Mouse (Mus musculus) embryonic facial prominence, embryonic 11.5 days (tissue): Measurements from ENCODE around the gene Mrpl58. TPM values are rescaled to one million over a fixed set of nuclear protein-coding genes. Genes with fewer than 3 reads are reported as not detected.

Experiments
- ATAC-seq: fragments of 200-750 bp; cut with Nextera tagmentation; replicated peaks from 2 replicates; pipeline ENCODE4 v1.8.0; 2017; ENCODE audit warnings: low read depth; ENCODE audit not compliant: insufficient number of reproducible peaks, low FRiP score, low TSS enrichment
- DNase-seq: peaks from one replicate; pipeline ENCODE4 v3.0.0-alpha.2; 2015; ENCODE audit warnings: low spot score
- H3K27ac ChIP-seq: fragments of 300-500 bp; sonication (generic); replicated peaks from 2 replicates; pipeline ENCODE4 v1.5.1; 2014; ENCODE audit warnings: mild to moderate bottlenecking, low read depth, low read length, control low read depth
- H3K27me3 ChIP-seq: fragments of 300-500 bp; sonication (generic); 2 replicates; pipeline ENCODE4 v1.6.1; 2014; ENCODE audit warnings: mild to moderate bottlenecking, low read length, moderate library complexity, mixed read lengths; ENCODE audit not compliant: control insufficient read depth, insufficient read depth
- H3K36me3 ChIP-seq: fragments of 300-500 bp; sonication (generic); replicated peaks from 2 replicates; pipeline ENCODE4 v1.6.1; 2014; ENCODE audit warnings: low read depth, mild to moderate bottlenecking, low read length, moderate library complexity, mixed read lengths; ENCODE audit not compliant: control insufficient read depth, insufficient read depth
- H3K4me1 ChIP-seq: fragments of 300-500 bp; sonication (generic); 2 replicates; pipeline ENCODE4 v1.6.1; 2014; ENCODE audit warnings: low read length, mixed read lengths; ENCODE audit not compliant: control insufficient read depth, insufficient read depth
- H3K4me2 ChIP-seq: fragments of 300-500 bp; sonication (generic); 2 replicates; pipeline ENCODE4 v1.6.1; 2014; ENCODE audit warnings: low read depth, mild to moderate bottlenecking, control low read depth, low read length, moderate library complexity
- H3K4me3 ChIP-seq: fragments of 300-500 bp; sonication (generic); 2 replicates; pipeline ENCODE4 v1.5.1; 2014; ENCODE audit warnings: low read depth, low read length, control low read depth
- H3K9ac ChIP-seq: fragments of 300-500 bp; sonication (generic); replicated peaks from 2 replicates; pipeline ENCODE4 v1.6.1; 2014; ENCODE audit warnings: mild to moderate bottlenecking, control low read depth, low read length
- H3K9me3 ChIP-seq: fragments of 300-500 bp; sonication (generic); replicated peaks from 2 replicates; pipeline ENCODE4 v1.6.1; 2016; ENCODE audit warnings: mild to moderate bottlenecking, low read length, inconsistent platforms, mixed read lengths; ENCODE audit not compliant: control insufficient read depth
- WGBS: fragments of 180-500 bp; shearing (Covaris S2); extraction: QIAGEN DNeasy Blood & Tissue Kit; methylation state at CpG from one replicate; pipeline ENCODE4 v1.1.7; 2014; 5-methylcytosine and 5-hydroxymethylcytosine counted together
- polyA plus RNA-seq: library from polyadenylated mRNA; unstranded; fragments of >200 nt; fragmentation: Nextera tagmentation; extraction: Ambion mirVana; gene quantifications from 2 replicates; pipeline ENCODE4 v1.2.1, GENCODE M21; 2014

The Mrpl58 gene
- polyA plus RNA-seq, 1 experiment from 2014 or later = 217 TPM

DNA sequence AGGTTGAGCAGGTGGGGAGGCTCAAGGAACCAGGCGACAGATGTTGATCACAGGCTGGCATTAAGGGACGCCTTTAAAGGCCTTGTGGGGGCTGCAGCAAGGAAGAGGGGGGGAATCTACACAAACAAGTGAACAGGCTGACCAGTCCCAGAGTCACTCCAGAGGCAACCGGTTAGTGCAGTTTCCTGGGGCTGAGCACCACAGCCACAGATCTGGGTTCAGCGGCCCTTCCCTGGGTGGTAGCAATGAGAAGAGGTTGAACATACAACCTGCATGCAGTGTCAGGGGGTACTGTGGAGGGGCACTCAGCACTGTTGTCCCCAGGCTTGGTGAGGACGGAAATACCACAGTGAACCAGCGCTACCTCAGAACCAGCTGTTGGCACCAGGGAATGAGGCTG lies 29.8 kb downstream of the Mrpl58 start:
- no peaks in the 10 kb centered on the region for H3K27me3 ChIP-seq
- H3K4me3 ChIP-seq = no peak overlapping the region
- no peak overlapping the region for H3K4me2 ChIP-seq
- H3K4me1 ChIP-seq = 0 out of 2 replicates have a peak, but pooled peaks cover 4% of the 10 kb centered on the region
- WGBS = 82% methylated on average over 6 of the region's 6 CpGs
- no peaks in the 10 kb centered on the region for H3K9me3 ChIP-seq
- H3K36me3 ChIP-seq = peaks cover 9% of the 10 kb centered on the region
- H3K9ac ChIP-seq = no peak overlapping the region
- DNase-seq (no peak), ATAC-seq (no peak)
- no peak overlapping the region for H3K27ac ChIP-seq

DNA sequence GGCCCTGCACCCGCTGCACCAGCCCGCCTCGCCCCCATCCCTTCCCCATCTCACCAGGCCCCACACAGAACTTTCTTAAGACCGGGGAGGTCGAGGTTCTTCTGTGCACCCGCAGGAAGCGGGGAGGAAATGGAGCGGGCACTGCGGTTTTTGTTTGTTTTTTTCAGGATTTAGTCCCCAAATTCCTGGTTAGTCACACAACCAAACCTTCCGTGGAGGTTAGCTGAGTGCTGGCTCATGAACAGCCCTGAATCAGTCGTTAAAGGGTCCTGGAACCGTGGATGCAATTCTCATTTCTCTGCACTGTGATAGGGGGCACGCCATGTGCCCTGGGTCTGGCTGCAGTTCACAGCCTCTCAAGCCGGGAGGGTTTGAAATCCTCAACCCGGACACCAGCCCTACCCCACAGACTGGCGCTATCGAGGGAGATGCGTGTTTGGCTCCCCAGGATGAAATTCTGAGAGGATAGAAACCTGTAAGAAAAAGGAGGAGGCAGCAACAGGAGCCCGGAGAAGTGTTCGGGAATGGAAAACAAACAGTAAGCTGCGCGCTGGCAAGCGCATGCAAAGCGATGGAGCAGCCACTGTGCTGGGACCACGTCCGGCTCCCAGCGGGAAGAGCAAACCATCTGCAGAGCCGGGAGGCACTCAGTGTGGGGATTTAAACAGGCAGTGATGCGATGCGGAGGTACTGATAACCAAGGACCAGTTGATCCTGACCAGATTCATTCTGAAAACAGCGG lies 32.2 kb downstream of the Mrpl58 start:
- Histone ChIP-seq H3K36me3 (peaks cover 3% of the 10 kb centered on the region), H3K9ac (peak overlapping the region; percentile 43), H3K4me3 (peak overlapping the region; percentile 12), H3K27ac (no peak overlapping the region), H3K27me3 (no peaks in the 10 kb centered on the region), H3K4me1 (0 out of 2 replicates have a peak, but pooled peaks cover 4% of the 10 kb centered on the region), H3K4me2 (peak overlapping the region; percentile 60), H3K9me3 (no peaks in the 10 kb centered on the region)
- 3% methylated on average over 31 of the region's 31 CpGs for WGBS
- peak; percentile 58 for DNase-seq
- ATAC-seq = 0 out of 2 replicates have a peak, but pooled peaks have one; percentile 10

DNA sequence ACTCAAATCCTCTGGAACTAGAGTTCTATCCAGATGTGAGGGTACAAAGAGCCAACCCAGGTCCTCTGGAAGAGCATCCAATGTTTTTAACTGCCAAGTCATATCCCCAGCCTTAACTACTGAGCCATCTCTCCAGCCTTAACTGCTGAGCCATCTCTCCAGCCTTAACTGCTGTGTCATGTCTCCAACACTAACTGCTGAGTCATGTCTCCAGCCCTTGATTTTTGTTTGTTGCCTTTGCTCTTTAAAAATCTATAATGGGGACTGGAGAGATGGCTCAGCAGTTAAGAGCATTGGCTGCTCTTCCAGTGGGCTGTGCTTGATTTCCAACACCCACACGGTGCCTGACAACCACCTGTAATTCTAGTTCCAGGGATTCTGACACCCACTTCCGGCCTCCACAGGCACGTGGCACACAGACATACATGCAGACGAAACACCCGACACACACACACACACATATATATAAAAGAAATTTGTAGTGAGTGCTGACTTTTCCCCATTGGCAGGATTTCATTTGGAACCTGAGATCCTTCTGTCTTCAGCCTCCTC lies 34.1 kb downstream of the Mrpl58 start:
- 84% methylated on average over 5 of the region's 5 CpGs for WGBS
- ATAC-seq = no peak
- H3K9ac ChIP-seq = no peak overlapping the region
- no peak overlapping the region for H3K4me3 ChIP-seq
- H3K4me2 ChIP-seq = no peak overlapping the region
- no peaks in the 10 kb centered on the region for H3K9me3 ChIP-seq
- H3K27me3 ChIP-seq = no peaks in the 10 kb centered on the region
- no peak for DNase-seq
- no peaks in the 10 kb centered on the region for H3K36me3 ChIP-seq
- peaks cover 4% of the 10 kb centered on the region; the same call in 1 of the 2 replicates for H3K4me1 ChIP-seq
- no peak overlapping the region for H3K27ac ChIP-seq

DNA sequence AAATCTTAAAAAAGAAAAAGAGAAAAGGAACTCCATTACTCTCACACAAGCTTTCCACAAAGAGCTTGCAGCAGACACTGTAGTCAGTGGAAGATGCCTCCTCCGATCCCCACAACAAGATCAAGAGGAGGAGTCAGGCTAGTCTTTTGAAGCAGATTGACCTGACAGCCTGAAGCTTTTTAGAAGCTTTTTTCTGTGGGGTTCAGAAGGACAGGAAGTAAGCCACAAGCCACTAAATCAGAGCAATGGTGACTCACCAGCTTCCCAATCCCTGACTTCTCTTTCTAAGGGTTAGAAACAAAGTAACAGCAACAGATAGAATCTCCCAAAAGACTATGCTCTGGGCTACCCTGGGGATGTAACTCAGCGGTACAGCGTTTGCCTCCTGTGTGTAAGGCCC lies 35.8 kb downstream of the Mrpl58 start:
- Histone ChIP-seq H3K9me3 (no peaks in the 10 kb centered on the region), H3K4me2 (no peak overlapping the region), H3K27me3 (no peaks in the 10 kb centered on the region), H3K27ac (no peak overlapping the region), H3K4me3 (no peak overlapping the region), H3K36me3 (no peaks in the 10 kb centered on the region), H3K9ac (no peak overlapping the region), H3K4me1 (peaks cover 4% of the 10 kb centered on the region; the same call in 1 of the 2 replicates)
- no peak for DNase-seq
- WGBS = 87% methylated on average over 3 of the region's 3 CpGs
- no peak for ATAC-seq

DNA sequence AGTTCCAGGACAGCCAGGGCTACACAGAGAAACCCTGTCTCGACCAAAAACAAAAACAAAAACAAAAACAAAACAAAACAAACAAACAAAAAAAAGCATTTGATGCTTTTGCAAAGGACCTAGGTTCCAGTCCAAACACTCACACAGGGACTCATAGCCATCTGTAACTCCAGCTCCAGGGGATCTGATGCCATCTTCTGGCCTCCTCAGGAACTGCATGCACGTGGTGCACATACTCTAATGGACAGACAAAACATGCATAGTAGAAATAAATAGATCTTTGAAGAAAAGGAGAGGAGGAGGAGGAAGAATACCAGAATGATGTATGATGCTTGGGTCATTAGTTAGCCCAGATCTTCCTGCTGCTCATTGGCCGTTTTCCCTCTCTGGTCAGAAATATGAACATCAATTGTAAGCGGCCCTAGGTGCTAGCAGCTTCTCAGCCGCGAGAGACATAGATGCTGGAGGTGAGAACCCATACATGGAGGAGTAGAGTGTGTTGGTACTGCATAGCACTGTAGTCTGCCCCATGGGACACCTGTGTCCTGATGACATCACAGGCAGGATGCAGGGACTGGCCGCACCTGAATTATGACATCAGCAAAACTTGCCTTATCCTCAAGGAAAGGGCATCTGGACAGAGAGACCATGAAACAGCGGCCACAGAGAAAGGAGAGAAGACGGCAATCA lies 36.5 kb downstream of the Mrpl58 start, which contains the start of gene Trim80:
Gene Trim80 (plus strand): TSS at position 640 of the 690 bp plus-strand sequence.
- H3K27me3 ChIP-seq = no peaks in the 10 kb centered on the region
- no peak within 1 kb of the TSS; the same call in 1 of the 2 replicates for H3K4me2 ChIP-seq
- H3K36me3 ChIP-seq = no peaks in the 10 kb centered on the region
- peaks cover 4% of the 10 kb centered on the region for H3K4me1 ChIP-seq
- WGBS = 93% methylated on average over 9 of the region's 9 CpGs
- H3K9me3 ChIP-seq = no peaks in the 10 kb centered on the region
- DNase-seq = no peak
- ATAC-seq = no peak
- H3K9ac ChIP-seq = no peak within 1 kb of the TSS
- H3K27ac ChIP-seq = no peak within 1 kb of the TSS
- H3K4me3 ChIP-seq = no peak within 1 kb of the TSS

DNA sequence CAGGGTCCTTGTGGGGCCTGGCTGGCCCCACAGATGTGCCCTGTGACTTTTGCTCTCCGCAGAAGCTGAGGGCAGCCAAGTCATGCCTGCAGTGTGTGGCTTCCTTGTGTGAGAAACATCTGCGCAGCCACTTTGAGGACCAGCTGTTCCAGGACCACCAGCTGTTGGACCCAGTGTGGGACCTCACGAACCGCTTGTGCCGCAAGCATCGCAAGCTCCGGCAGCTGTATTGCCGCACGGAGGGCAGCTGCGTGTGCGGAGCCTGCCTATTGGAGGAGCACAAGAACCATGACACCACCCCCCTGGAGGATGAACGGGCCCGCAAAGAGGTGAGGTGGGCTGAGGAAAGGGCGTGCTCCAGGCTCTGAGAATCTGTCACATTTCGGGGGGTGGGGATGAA lies 37.9 kb downstream of the Mrpl58 start:
- Histone ChIP-seq H3K9me3 (no peaks in the 10 kb centered on the region), H3K4me3 (no peak overlapping the region), H3K36me3 (no peaks in the 10 kb centered on the region), H3K27me3 (no peaks in the 10 kb centered on the region), H3K9ac (no peak overlapping the region), H3K27ac (no peak overlapping the region), H3K4me1 (no peaks in the 10 kb centered on the region; the same call in none of the 2 replicates), H3K4me2 (no peak overlapping the region; the same call in 1 of the 2 replicates)
- 53% methylated on average over 15 of the region's 15 CpGs for WGBS
- DNase-seq (no peak), ATAC-seq (no peak)

DNA sequence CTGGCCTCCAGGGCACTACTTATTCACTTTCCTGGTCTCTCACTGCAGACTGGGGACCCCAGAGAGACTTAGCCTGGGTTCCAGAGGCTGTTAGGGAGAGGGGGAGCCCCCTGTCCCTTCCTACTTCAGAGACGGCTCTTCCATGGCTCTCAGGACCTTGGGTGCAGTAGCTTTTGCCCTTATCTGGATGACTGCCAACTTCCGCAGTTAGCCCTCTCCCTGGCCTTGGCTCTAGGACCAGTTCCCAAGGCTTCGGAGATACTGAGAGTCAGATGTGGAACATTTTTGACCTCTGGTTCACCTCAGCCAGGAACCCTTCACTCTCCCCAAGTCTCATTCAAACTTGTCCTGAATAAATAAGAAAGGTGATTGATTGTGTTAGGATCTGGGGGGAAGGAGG lies 43.4 kb downstream of the Mrpl58 start:
- H3K4me2 ChIP-seq = no peak overlapping the region
- no peaks in the 10 kb centered on the region for H3K9me3 ChIP-seq
- no peak overlapping the region for H3K27ac ChIP-seq
- no peak overlapping the region for H3K9ac ChIP-seq
- DNase-seq (no peak), ATAC-seq (no peak)
- no peaks in the 10 kb centered on the region for H3K27me3 ChIP-seq
- WGBS = 73% methylated on average over 3 of the region's 3 CpGs
- no peaks in the 10 kb centered on the region for H3K36me3 ChIP-seq
- no peak overlapping the region for H3K4me3 ChIP-seq
- H3K4me1 ChIP-seq = peaks cover 2% of the 10 kb centered on the region; the same call in 1 of the 2 replicates
